Mouse (Mus musculus) brain, embryonic 14.5 days (tissue): ENCODE measurements at regions not wholly inside any gene's neighbourhood (a gene's known extent, or its start where the extent isn't known, plus 50 kb on each side); places are given as distances from the start of the nearest gene placed in this dataset.

Source experiments
- CTCF ChIP-seq: fragments of 200-500 bp; IDR thresholded peaks from 2 replicates; pipeline ENCODE4 v1.5.1; 2012; ENCODE audit warnings: inconsistent platforms, mild to moderate bottlenecking, moderate library complexity, borderline replicate concordance; ENCODE audit not compliant: insufficient read depth, insufficient read length; ENCODE audit errors: extremely low read depth
- POLR2A ChIP-seq: fragments of 200-500 bp; IDR thresholded peaks from 2 replicates; pipeline ENCODE4 v1.6.1; 2012; ENCODE audit warnings: mild to moderate bottlenecking, inconsistent platforms, borderline replicate concordance; ENCODE audit not compliant: poor library complexity, insufficient read depth, insufficient read length, severe bottlenecking; ENCODE audit errors: extremely low read depth

DNA sequence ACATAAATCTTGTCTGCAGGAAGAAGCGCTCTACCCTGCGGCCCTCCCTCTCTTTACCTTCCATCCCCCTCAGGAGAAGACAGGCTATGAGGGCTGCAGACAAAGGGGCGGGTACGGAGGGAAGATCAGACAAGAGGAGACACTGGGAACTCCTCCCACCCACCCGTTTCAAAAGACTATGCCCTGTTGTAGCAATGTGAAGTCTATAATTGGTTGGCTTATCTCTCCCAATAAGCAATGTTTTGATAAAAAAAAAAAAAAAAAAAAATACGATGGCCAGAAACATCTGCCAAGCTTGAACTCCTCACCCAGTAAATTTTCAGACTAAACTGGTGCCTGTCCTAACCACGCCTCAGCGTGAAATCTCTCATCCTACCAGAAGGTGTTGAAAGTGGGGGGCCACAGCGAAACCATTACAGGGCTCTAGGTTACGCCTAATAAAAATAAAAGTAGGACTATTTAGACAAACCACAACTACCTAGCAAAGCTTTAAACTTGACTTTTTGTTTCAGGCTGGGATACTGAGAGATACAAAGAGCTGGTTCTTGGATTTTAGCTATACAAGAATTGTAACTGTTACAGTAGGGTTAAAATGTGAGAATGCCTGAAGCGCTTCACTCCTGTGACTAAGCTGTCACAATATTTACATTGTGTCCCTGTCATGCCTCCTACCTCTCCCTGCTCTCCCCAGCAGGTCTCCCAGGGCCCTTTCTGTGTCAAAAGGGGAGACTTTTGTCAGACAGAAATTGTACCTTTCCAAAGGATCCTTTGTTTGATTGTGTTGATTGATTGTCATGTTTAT, 88.1 kb upstream of the Ptpn13 start:
- TF ChIP-seq POLR2A (no peak), CTCF (no peak)
